Mouse (Mus musculus) liver, embryonic 14.5 days (tissue): ENCODE results near the gene BC080695.
"Not testable (repeated sequence)": the region's sequence is repeated elsewhere in the genome, so short reads cannot be mapped to it uniquely, and the experiment has no call there.

Experiments used
- CTCF ChIP-seq: IDR thresholded peaks from 2 replicates; pipeline ENCODE4 v1.5.1; 2016; ENCODE audit warnings: antibody characterized with exemption, low read depth, control low read depth
- EP300 ChIP-seq: IDR thresholded peaks from 2 replicates; pipeline ENCODE4 v1.6.1; 2016; ENCODE audit warnings: antibody characterized with exemption, low read depth

- not testable (repeated sequence) for TF ChIP-seq CTCF, EP300
These were observed at the start of gene BC080695, which contains the start of gene Gm13057 for GRCm38 (mm10) chr4:143551400-143551799.
